Mouse (Mus musculus) CH12F3 (cell line): ENCODE results near the gene Ccdc92.

Experiments used
- in situ Hi-C: fragments of 300-500 bp; cut with MboI; formaldehyde crosslinking; loops from 2 replicates; pipeline ENCODE4 v1.14.3; 2020; ENCODE audit warnings: low sequenced_read_pairs

Gene Ccdc92

DNA sequence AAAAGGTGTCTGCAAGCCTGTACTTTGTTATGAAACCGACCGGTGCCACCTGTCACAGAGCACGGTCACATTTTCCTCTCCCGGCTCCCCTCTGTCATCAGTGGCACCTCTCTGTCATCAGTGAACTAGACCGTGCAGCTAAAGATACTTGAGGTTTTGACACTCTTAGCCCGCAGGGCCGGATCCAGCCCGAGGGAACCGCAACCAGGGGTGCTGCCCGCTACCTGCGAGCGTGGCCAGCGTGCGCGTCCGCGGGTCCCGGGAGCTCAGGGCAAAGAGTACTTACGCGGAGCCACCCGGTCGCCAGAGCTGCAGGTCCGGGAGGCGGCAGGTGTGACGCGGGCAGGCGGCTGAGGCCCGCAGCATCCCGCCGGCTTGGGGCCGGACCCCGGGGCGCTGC, 761 bp downstream of the Ccdc92 start:
- in situ Hi-C loops, result no loop called here

DNA sequence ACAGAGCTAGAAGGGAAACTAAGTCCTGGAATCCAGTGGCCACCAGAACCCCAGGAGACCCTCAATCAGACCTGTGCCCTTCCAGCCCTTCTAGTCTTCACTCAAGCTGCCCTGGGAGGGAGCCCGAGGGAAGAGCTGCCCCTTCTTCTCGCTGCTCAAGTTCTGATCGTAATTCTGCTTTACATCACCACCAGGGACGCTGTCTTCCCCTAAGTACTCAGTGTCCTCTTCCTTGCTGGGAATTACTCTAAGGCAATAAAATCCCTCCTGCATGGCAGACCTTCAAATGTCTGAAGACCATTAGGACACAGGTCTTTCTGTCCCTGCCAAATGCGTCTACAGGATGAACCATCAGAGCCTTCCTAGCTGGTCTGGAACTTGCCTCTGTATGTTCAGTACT, 2.2 kb downstream of the Ccdc92 start:
- in situ Hi-C loops, result no loop called here

DNA sequence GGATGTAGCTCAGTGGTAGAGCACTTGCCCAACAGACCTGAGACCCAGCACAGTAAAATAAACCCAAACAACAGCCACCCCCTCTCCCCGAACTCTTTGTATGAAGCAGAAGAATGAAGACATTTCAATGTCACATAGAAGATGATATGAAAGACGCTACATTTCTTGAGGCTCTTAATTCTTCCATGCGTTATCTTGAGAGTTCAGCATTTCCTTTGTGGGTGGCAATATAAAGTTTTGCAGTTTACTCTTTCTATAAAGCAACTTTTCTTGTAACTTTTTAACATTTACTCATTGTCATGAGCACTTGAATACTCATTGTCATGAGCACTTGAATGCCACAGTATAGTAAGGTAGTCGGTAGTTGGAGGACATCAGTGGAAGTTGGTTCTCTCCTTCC, 8.0 kb downstream of the Ccdc92 start:
- in situ Hi-C loops, result no loop called here

DNA sequence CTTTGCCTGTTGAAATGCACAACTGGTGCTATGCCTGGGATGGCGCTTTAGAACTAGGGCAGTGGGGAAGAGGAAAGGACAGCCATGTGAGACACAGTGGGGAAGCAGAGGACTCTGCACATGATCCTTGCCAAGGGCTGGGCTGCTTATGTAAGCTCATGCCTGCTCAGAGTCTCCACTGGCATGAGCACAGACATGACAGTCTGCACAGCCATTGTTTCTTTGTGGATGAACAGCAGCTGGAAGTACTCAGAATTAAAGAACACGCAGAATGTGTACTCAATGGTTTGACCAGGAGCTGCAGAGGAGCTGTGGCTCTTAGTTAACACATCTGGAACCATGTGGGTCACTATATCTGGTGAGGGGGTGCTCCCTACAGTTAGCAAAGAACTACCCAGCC, 9.1 kb downstream of the Ccdc92 start:
- in situ Hi-C loops, result no loop called here

DNA sequence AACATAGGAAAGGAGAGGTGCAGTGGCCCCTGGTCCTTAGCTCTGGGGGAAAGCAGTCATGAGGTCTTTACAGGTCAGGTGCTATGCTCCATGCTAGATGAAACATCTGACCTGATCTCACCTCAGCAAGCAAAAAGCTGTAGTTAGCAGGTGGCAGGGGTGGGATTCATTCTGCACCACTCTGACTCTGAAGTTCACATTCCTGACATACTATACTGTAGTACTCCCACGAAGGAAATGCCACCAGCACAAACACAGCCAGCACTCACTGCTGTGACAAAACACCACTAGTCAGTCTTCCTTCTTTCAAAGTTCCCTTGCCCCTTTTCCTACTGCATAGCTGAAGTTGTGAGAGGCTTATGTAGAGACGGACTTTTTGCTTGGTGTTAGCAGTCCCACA, 9.9 kb downstream of the Ccdc92 start:
- in situ Hi-C loops, result no loop called here

DNA sequence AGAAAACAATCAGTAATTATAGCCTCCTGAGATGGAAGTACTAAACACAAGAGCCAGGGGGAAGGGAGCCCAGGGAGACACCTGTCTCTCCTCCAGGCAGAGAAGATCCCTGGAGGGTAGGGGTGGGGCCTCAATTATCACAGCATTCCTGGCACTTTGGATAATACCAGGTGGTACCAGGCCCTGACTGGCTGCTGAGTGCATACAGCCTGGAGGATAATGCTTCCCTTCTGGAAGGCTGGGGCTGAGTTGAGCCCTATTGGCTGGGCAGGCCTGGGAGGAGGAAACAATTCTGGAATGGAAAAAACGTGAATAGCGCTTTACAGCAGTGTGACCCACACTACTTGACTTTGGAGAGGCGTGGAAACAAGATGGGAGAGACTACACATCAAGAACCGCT, 10.7 kb downstream of the Ccdc92 start:
- in situ Hi-C loops, result no loop called here

DNA sequence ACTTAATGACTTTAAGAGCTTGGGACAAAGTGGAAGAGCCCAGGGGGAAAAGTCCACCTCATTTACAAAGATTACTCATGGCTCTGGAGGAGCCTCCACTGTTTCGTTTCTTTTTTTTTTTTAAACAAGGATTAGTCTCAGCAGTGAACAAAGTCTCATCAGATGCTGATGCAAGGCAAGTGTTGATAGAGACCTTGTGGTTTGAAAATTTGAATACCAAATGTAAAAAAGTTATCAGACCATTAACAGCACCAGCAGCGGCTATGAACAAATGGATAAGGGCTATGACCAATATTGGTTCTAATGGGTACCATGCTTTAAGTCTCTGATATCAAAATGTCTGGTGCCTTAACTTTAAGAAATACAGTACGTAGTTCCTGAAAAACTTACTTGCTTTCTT, 13.2 kb downstream of the Ccdc92 start:
- in situ Hi-C loops, result no loop called here

DNA sequence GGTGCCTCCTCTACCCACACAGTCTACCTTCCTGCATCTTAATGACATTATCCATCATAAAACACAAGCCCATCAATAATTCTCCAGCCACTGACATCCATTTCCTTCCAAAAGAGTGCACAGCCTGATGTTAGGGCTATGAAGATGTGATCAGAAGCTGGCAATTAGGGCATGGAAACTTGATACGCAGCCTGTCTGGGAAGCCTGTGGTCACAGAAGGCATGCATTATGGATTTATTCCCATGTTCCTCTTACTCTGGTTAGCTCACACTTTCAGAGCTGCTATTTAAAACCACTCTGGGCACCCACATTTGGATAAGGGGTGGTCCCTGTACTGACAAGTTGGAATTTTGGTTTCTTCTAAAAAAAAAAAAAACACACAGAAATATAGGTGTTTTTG, 15.2 kb downstream of the Ccdc92 start:
- in situ Hi-C loops, result no loop called here

DNA sequence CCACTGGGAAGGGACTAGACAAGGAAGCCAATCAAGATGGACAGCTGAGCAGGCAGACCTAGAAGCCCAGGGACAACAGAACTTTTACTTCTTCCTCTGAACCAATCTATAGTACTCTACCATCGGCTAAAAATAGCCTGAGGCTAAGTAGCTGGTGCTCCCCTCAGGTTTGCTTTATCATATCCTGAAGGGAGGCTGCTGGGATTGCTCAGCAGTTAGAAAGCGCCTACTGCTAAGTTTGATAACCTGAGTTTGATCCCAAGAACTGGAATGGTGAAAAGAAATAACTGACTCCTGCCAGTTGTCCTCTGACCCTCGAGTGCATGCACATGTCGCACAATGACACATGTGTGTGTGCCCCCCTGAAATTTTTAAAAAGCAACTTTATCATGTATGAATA, 17.3 kb downstream of the Ccdc92 start:
- in situ Hi-C loops, result no loop called here

DNA sequence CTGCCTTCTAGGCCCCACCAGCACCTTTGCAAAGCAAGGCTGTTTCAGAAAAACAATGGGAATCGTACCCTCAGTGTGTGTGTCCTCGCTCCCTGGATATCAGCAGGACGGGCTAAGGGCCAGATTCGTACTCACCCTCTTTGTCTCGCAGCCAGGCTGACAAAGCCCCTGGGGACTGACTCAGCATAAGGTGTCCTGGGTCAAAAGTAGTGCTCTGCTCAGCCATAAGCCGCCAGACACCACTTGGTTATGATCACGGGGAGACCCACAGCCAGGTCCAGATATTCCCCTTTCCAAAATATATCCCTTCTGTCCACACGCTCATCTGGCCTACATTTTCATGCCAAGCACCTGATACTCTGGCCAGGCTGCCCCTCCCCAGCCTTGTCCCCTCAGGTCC, 18.8 kb downstream of the Ccdc92 start:
- in situ Hi-C loops, result no loop called here

DNA sequence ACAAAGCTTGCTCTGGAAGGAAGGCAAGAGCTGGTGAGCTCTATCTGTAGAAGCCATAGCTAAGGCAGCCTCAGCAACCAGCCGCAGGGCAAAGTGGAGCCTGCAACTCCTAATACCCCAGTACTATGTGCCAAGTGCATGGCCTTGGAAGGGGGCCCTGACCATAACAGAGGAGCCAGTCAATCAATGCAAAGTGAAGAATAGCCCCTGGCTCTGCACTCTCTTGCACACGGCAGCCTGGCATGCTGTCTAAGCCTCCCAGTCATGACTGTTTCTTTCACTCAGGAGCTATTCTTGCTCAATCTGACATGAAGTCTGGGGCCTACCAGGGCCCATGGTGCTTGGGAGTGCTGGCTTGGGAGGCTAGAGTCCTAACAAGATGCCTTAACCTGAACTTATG, 21.6 kb downstream of the Ccdc92 start:
- in situ Hi-C loops, result no loop called here

DNA sequence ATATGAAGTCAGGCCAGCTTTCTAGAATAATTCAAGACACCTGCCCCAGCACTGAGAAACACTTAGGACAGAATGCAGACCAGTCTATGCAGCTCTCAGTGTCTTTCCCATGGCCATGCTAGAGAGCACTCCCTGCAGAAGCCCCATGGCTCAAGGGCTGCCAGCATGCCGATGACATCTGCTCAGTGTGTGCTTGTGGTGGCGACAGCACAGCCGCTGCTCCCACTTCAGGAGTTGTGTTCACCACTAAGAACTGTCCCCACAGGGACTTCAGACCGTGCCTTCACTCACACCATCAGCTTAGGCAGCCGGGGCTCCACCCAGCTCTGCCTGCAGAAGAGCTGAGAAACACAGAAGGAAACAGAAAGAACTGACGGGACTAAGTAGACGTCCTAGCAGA, 22.0 kb downstream of the Ccdc92 start:
- in situ Hi-C loops, result no loop called here

DNA sequence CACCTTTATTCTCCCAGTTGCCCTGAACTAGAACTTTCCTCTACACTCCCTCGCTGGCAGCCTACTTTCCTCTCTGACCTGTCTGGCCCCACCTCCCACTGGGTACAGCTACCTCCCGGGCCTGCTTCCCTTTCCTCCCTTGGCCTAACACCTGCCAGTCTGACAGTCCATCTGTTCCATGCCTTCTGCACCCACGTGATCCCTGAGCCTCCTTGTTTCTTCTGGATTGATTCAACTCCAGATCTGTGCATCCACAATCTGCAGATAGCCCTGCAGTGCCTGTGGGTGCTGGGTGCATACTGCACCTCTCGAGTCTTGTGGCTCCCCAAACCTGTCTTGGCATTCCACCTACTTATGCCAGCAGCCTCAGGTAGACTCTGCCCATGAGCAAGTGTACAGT, 25.6 kb downstream of the Ccdc92 start:
- in situ Hi-C loops, result no loop called here

DNA sequence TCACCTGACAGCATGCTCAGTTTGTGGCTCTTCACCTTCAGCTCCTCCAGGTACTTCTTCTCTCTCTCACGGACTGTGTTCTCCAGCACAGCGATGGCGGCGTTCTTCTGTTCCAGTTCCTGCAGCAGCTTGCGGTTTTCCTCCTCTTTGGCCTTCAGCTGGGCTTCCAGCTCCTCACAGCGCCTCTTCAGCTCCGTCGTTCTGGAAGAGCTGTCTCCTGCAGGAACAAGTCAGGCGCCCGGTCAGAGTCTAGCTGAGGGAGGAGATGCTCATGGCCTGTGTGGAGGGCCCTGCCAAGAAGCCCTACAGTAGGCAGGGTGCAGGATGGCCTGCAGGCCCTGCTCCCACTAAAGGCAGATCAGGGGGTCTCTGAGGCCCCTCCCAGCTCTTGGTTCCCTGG, 26.1 kb downstream of the Ccdc92 start:
- in situ Hi-C loops, result no loop called here

DNA sequence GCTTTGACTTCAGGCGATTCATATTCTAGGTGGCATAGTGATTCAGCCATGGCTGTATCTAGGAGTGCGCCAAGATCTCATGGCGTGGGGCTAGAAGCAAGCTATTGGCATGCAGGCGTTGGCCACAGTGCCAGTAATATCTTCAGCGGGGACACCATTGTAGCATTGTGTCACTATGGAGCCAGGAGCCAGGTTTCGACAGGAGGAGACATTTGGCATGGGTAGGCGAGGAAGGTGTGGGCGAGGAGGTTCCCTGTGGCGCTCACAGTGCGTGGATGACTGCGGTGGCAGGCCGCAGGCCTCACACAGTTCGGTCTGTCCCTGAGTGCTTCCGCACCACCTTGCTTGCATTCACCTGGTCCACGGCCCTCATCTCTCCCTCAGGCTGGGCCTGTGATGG, 27.0 kb downstream of the Ccdc92 start:
- in situ Hi-C loops, result no loop called here

DNA sequence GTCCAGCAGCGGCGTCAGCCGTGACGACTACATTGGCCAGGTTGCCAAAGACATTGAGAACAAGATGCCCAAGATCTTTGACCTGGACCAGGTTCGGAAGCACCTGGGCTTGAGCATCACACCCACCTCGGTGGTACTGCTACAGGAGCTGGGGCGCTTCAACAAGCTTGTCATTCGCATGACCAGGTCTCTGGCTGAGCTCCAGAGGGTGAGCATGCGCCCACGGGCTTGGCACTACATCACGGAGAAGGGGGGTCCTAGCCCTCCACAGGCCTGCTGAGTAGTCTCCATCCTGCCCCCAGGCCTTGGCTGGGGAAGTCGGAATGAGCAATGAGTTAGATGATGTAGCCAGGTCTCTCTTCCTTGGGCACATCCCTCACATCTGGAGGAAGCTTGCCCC, 31.9 kb downstream of the Ccdc92 start:
- in situ Hi-C loops, result no loop called here

DNA sequence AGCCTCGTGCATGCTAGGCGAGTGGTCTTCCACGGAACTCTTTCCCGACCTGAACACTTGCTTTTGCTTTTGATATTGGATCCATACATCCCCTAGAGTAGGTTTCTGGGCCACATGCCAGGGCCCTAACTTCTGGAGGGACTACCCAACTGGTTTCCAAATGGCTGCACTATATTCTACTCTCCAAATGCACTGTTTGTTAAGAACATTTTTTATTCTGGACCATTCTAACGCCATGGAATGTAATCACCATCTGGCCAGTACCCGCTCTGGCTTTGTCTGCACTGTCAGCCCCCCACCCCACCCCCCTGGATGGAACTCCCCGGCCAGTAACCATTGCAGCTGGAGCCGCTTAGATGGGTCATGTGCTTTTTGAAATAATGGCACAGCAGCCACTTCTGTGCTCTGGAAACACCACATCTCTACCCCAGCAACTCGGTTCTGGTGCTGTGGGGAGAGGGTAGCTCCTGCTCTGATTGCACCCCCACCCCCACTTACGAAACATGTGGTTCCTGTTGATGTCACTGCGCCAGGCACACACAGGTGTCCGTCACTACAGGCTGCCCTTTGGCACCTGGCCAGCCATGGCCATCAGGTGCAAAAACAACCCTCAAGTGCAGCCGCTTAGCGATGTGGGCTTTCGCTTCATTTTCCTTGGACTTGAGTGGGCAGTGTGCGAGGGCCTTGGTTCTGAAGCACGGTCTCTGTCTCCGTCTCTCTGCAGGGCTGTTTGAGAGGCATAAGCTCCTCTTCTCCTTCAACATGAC, 39.9 kb downstream of the Ccdc92 start:
- in situ Hi-C loops, result no loop called here

DNA sequence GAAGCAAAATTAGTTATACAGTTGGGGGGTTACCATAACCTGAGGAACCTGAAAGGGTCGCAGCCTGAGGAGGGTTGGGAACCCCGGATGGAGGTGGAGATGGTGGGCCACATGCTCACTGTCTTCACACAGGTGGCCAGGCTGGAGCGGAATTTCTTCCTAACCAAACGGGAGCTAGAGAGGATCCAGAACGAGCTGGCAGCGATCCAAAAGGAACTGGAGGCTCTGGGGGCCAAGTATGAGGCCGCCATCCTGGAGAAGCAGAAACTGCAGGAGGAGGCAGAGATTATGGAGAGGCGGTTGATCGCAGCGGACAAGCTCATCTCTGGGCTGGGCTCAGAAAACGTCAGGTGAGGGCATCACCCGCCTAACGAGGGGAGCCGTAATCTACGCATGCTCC, 45.2 kb downstream of the Ccdc92 start:
- in situ Hi-C loops, result no loop called here

DNA sequence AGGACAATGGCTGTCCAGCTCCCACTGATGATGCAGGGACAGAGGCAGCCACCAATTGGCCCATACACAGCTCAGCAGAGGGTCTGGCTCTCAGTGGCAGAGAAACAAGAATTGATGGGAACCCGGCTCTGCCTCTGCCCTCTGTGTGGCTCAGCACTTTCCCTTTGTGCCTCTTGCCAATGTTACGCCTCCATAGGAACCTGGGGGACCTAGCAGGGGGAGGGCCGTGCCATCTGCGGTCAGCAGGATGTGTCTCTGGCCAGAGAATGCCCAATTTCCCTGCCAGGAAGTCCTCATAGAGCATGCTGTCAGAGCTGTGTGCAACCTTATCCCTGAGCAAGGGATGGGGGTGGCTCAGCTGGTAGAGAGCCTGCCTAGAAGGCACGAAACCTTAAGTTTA, 47.4 kb downstream of the Ccdc92 start:
- in situ Hi-C loops, result no loop called here

DNA sequence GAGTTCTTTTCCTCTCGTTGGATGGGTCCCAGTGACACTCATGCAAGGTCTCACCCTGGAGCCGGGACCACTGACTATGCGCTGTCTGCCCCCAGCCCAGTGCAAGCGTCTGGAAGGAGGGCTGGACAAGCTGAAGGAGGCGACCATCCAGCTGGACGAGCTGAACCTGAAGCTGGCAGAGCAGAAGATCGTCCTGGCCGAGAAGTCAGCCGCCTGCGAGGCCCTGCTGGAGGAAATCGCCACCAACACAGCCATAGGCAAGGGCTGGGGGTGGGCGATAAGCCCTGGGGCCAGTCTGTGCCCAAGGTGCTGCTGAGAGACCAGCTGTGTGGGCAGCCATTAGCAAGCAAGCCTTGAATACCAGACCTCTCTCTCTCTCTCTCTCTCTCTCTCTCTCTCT, 49.8 kb downstream of the Ccdc92 start:
- in situ Hi-C loops, result no loop called here

DNA sequence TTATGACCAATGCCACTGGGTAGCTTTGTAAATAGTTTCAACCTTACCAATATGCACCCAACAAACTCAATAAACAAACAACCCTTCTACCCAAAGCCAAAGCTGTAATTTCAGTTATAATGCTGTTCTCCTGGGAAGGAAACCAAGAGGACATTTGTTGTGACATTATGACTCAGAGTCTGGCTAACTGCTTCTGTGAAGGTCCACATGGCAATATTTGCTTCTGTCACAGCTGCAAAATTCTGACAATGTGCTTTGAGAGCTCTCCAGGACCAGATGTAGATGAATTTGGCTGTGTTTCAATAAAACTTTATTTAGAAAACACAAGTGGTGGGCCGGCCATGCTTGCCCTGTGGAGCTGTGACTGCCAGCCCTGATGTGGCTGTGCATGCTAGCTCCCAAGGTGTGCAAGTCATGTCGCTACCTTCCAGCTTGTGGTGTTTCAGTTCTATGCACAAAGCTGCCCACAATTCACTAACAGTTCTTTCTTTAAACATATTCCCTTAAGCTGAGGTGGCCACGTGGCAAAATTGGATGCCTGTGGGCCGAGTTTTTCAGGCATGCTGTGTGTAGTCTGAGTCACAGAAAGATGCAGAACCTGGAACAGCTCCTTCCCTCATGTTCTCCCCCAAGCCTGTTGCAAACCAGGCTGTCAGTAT, 52.4 kb downstream of the Ccdc92 start:
- in situ Hi-C loops, result no loop called here

DNA sequence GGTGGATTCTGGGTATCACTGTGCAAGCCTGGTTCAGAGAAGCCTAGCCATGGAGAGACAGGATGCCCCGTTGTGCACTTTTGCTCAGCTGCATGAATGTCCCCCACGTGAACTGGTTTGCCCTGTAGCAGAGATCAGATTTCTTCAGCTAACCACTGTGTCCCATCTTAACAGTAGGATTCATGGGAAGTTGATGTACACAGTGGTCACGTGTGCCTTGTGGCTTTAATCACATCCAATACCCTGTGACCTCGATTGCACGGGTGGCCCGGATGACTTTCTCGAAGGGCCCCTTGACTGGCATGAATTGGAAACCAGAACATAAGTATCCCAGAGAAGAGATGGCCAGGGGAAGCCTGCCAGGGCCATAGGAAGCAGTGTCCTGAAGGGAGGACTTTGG, 70.1 kb downstream of the Ccdc92 start:
- in situ Hi-C loops, result no loop called here

DNA sequence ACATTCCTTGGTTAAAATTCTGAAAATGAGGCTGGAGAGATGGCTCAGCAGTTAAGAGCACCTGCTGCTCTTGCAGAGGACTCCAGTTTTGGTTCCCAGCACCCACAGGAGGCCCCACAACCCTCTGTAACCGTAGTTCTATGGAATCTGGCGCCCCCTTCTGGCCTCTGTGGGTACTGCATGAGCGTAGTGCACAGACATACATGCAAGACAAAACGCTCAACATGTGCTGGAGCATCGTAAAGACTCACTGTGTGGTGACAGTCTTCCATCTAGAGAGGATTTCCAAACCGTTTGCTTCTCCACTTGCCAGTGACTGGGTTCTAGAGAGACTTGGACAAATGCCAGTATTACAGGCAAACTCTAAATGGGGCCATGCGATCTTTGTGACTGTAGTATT, 76.6 kb downstream of the Ccdc92 start:
- in situ Hi-C loops, result no loop called here
